Mouse (Mus musculus) erythroblast, adult 5-6 weeks (primary cell): Measurements from ENCODE around the gene Mboat2. TPM values are rescaled to one million over a fixed set of nuclear protein-coding genes. Genes with fewer than 3 reads are reported as not detected.
A peak's percentile ranks its signal among the peaks of the same experiment; 100 is the strongest.

ENCODE experiments used
- ATAC-seq: replicated peaks from 2 replicates; pipeline ENCODE4 v1.8.0; 2016; ENCODE audit warnings: moderate number of reproducible peaks, mild to moderate bottlenecking, moderate TSS enrichment, inconsistent platforms; ENCODE audit not compliant: poor library complexity, low FRiP score, severe bottlenecking
- total RNA-seq, 2 experiments: library from RNA; stranded (forward) in 1 of 2; stranded (reverse) in 1 of 2; fragments of 150-400 nt in 1 of 2; fragments of 200-764, 138-1000 nt in 1 of 2; gene quantifications; 2 replicates each; pipeline versions ENCODE4 v1.2.3 to v1.2.4; 2015 to 2017; ENCODE audit warnings: low replicate concordance in 2 of 2

Mboat2 gene
- total RNA-seq, 2 experiments from 2014 or later, result 15.4 to 28.5 TPM

DNA sequence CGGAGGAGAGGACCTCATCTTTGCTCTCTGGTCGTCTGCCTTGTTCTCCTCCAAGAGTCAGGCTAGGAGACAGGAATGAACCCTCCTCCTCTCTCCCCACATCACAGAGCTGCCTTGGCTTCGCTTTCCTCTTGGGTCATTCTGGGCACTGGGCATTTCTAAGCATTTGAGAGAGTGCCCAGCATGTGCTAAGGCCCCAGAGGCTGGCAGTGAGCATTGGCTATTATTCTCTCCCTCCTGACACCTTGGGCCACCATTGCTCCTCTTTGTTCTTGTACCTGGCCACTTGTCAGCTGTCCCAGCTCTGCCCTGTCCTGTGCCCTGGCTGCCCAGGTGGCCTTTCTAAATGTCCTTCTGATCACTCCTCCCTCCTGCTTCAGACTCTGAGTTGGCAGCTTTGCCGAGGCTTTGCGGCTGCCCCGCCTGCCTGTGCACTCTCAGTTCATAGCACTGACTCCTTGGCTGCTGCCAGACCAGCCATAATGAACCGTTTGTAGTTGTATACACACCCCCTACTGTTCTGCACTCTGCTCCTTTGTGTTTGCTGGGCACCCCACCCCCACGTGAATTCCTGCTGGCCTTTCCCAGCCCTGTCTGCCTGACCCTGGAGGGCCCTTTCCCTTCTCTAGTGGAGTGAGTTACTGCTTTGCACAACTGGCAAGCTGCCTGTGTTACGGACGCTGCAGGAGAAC lies 63.2 kb downstream of the Mboat2 start:
- ATAC-seq, result peak; percentile 47

DNA sequence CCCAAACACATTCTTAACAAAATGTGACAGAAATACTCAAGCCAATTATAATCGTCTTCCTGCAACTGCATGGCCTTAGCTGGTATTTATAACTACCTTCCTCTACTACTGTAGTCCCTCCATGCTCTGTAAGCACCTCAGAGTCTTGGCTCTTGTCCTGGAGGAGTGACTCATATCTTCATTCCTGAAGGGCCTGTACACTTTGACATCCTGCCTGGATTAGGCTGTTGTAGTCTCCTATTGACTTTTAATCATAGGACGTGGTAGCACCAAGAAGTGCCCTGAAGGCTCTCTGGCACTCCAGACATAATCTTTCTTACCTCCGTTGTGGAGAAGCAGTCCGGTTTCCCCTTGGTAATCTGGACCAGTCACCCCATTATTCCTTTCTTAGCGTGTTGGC lies 64.7 kb downstream of the Mboat2 start:
- ATAC-seq, result no peak

DNA sequence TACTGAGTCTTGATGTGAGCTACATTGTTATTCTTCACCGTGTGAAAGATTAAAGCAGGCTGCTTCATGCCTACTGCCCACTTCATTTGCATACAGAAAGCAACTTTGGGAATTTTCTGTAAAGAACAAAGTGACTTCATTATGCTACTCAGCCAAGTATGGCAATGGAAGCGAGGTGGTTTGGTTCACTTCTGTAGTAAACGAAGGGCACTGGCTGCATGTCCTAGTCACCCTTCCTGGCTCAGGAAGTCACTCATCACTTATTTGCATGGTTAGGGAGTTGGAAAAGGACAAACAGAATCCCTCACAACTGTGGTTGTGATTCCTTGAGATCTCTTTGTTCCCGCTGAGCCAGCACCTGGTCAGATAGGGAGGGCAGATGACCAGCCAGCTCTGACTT lies 66.7 kb downstream of the Mboat2 start:
- no peak for ATAC-seq

DNA sequence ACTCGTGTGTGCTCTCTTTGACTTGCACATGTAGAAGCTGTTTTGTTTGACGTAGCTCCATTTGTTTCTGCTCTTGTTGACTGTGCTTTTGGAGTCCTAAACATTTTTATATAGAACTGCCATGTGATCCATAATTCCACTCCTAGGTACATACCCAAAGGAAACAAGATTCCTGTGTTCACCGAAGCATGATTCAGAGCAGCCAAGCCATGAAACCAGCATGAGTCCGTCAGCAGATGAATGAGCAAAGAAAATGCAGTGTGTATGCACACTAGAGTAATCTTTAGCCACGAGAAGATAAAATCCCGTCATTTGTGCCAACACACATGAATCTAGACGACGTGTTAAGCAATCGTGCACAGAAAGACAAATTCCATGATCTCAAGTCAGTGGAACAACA lies 67.5 kb downstream of the Mboat2 start:
- ATAC-seq, result no peak

DNA sequence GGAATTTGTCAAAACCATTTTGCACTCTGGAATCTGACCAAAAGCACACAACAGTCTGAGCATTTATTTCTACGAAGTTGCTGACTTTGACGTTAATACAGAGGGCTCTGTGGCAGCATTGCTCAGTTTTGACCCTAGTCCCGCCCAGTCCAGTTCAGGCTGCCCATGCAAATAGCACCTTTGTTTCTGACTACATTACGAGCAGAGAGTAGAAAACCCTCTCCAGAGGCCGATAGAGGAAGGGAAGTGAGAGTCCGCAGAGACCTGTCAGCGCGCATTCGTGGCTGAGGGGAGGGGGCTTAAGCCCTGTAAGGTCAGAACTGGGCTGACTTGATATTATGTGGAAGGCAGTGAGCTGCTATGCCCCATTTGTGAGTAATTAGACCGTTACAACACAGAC lies 69.0 kb downstream of the Mboat2 start:
- no peak for ATAC-seq

DNA sequence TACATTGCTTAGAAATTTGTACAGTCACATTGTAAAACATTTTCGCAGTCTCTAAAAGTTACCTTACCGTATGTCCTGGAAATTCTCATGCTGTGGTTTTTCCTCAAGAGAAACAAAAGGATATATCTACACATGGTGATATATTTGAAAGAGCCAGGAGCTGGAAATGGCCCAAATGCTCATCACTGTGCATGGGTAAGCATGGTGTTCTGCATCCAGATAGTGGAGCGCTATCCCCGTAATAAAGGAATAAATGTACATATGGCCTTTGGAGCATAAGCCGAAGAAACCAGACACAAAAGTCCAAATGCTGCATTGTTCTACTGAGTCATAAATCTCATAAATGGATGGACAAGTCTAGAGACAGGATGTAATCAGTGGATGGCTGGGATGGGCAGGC lies 72.1 kb downstream of the Mboat2 start:
- ATAC-seq, result no peak

DNA sequence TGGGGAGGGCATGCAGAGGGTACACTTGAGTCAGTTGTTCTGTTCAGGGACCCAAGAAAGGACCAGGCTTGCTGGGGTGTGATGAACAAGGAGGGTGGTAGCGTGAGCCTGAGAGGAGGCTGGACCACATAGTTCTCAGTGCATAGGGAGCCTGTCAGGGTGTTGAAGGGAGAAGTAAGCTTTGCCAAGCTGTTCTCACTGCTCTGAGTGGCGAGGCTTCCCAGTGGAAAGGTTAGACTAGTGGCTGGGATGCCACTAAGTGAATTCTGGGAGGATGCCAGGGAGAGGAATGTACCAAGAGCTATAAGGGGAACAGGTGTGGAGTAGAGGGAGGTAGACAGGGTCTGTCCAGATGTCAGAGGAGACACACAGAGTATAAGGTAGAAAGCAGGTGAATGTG lies 77.2 kb downstream of the Mboat2 start:
- no peak for ATAC-seq

DNA sequence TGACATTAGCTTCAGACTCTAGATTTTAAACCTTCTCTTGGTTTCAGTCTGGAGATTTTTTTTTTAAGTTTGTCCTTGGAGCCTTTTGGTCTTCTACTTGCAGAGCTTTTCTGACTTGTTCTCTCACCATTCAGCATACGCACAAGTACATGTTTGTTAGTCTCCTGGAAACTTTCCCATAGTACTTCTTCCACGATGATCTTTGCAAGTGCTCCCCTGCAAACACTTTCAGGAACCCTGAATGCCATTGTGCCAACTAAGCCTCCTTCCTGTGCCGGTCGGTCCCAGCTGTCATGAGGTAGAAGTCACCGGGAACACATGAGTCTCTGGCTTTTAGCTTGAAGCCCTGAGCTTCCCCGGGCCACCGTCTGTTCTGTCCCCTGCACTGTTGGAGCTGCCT lies 79.0 kb downstream of the Mboat2 start:
- no peak for ATAC-seq

DNA sequence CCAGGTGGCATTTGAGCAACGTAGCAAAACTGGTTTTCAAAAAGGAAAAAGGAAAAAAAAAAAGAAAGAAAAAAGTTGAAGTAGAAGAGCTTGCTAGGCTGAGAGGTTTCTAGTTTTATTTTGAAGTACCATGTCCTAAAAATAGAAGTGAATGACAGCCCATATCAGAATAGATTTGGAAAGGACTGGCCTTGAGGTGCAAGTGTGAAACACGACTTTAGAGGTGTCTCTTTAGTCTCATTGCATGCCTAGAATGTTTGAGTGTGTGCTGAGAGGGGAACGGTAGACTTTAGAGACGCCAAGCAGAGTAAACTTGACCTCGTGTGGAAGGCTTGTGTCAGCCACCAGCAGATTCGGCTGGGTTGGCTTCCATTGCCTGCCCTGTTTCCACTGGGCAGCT lies 81.5 kb downstream of the Mboat2 start:
- no peak for ATAC-seq

DNA sequence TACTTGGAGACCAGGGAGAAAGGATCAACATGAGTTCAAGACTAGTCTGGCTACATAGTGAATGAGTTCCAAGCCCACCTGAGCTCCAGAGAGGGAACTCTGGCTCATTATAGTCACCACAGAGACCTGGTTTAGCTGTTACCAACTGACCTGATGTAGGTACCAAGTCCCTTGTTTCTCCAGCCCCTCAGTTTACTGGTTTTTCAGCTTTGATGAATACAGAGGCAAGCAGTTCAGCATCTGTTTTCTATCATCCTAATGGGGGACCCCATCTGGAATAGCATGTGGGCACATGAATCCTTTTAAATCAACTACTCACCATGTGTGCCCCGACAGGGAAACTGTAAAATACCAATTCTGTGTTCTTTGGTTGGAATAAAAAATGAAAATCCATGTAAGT lies 82.2 kb downstream of the Mboat2 start:
- no peak for ATAC-seq

DNA sequence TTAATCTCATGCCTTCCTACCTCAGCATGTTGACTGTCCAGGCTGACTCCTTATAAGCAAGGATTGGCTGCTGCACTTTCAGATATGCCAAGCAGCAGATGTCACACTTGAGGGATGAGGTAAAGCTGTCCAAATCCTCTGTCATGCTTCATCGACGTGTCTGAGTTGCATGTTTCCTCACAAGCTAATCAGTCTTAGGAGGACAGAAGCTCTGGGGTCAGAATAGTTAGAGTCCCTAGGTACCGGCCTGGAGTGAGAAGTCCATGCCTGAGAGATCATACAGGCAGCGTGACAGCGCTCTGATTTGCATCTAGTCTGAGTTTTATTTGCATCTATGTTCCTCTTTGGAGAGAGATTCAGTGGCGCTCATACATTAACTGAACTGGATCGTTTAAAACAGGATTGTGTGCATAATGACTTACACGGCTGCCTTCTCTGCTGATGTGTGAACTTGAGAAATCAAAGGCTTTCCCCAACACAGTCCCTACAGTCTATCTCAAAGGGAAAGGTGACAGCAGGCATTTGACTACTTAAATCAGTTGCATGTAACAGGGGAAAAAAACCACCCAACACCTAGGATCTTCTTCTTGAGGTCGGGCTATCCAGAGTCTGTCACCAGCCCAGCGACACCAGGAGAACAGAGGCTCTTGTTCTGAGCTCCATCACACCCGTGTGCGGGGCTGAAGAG lies 88.0 kb downstream of the Mboat2 start:
- ATAC-seq, result no peak

DNA sequence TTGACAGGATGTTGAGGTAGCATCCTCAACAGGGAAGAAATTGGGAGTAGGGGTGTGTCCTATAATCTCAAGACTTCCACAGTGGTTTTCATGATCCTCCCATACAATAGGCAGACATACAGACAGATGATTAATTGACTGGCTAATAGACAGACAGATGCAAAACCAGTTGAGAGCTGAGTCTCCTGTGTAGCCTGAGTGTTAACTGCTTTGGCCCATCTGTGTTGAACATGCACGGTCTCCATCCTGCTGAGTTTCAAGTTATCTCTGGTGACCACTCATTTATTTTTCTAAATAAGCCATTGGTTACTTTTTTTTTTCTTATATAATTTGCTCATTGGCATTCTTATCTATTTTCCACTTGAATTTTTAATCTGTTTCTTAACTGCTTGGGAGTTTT lies 90.2 kb downstream of the Mboat2 start:
- ATAC-seq, result no peak

DNA sequence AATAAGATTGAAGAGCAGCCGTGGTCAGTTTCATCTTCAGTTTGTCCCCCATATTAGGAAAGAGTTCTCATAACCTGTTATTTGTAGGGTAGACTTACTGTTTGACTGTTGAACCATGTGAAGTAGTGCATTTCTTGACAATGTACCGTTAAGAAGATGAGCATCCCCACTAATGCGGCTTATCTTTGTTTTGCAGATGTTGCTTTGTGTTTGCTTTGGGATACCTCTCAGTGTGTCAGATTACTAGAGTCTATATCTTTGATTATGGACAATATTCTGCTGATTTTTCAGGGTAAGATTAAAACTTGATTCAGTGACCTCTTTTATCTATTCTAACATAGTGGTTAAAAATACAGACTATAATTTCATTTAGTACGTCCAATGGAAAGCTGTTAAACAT lies 93.3 kb downstream of the Mboat2 start:
- no peak for ATAC-seq

DNA sequence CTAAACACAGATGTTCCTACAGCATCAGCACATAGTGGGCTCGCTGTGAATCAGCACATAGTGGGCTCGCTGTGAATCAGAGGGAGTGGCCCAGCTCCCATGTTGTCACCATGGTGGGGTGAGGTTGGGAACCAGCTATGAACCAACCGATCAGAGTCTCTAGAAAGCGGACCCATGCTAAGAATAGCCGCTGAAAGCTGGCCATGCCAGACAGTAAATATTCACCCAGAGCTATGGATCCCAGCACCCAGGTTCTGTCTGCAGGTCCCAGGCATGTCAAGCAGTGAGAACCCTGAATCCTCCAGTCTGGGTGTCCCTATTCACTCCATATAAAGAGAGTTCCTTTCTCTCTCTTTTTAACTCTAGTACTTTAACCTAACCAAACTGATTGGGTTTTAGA lies 94.6 kb downstream of the Mboat2 start:
- ATAC-seq, result no peak

DNA sequence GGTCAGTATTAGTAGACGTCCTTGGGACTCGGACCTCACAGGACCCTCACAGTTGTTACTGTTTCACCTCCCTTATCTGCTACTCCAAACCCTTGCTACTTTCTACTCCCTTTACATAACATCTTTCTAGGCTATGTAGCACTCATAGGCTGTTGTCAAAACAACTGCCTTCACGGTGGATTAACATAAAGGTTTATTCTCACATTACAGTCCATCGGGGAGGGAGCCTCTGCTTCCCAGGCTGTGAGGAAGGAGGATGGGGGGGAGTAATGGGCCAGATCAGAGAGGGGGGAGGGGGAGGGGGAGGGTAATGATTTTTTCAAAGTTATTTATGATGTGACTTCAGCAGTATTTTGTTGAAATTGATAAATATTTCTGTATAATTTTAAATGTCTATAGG lies 95.0 kb downstream of the Mboat2 start:
- no peak for ATAC-seq

DNA sequence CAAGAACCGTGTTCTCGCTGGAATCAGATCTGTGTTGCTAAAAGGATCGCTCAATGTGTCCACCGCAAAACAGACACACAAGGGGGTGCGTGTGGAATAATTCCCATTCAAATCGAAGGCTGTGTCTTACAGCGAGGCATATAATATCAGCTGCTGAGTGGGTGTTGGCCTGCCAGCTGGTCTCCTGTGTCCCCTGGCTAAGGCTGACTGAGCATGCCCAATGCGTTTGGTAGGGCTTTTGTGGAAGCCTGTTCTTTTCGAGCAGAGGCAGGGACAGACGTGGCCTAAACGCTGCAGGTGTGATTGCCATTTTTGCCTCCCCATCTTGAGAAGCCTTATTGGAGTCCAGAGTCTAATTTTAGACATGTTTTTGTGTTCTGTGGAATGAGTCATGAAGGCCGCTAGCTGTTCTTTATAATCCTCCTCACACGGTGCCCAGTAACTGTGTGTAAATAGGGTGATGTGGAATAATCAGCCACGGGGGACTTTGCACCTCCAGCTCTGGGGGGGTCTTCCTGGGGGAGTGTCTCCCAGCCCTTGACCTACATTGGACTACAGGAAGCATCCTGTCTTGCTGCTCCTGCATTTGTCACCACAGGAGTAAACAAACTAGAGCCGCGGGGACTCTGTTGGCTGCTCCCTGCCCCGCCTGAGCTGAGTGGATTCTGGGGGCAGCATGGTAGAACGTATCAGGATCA lies 97.5 kb downstream of the Mboat2 start:
- ATAC-seq, result no peak

DNA sequence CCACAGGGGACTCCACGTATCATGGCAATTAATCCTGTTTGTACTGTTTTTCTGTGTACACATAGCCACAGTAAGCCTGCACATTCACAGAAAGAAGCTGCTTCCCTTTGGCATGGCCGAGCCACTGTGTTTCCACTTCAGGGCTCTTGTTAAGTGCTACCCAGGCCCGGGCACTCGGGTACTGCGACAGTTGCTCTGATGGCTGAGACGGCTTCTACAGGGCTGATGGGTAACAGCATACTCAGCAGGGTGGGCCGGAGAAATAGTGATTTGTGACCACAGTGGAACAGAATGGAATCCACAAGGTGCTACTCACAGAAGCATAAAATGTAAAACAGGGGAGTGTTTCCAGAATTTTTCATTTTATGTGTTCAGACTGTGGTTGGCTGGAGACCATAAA lies 98.4 kb downstream of the Mboat2 start:
- no peak for ATAC-seq

DNA sequence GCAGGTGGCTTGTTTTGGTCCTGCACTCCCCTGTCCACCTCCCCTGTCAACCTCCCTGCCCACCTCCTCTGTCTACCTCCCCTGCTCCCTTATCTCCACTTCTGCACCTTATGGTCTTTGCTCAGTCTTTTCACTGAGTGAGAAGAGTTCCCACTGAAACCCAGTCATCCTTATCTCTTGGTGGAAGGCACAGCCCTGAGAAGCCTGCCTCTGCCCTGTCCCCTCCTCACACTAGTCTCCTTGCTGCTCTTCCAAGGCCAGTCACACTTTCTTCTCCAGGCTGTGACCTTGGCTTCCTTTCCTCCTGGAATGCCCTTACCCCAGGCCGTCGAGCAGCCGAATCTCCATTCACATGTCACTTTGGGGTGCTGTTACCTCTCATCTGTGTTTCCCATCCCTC lies 100.1 kb downstream of the Mboat2 start:
- peak; percentile 88 for ATAC-seq

DNA sequence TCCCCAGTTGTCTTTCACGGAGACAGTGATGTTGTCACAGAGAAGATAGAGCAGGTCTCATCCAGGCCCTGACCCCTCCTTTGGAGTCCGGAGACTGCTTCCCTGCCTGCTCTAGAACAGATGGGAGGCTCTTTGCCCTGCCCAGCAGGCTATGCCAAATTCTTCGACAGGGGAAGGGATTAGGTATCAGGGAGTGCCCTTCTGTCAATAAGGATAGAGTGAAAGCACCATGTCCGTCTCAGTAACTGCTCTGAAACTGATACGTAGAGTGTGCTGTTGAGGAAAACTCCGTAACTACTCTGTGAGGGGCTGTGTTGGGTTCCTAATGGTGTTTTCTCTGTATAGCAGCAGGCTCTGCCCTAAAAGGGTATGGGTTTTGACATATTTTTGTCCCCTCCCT lies 101.4 kb downstream of the Mboat2 start:
- ATAC-seq, result no peak

DNA sequence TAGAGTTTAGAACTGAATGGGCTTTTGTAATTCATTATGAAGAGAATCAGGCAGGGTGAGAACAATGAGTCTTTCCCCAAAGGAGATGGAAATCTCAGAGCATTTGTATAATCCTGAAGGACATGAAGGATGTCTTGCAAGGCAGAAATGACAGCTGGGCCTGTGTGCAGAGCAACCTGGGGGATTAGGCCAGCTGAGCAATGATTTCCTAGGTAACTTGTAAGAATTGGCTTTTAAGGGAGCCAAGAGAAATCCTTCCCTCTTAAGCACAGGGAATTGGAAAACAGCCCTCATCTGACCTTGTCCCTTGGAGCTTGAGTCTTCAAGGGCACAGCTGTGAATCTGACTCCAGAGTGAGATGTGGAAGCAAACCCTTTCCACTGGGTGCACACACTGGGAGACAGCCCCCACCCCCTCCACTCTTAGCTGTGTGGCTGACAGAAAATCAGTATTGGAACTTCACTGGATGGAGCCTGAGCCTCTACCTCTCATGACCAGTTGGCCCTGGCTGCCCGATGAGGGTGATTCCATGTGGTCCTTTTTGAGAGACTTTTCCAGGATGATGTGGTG lies 102.6 kb downstream of the Mboat2 start:
- no peak for ATAC-seq

DNA sequence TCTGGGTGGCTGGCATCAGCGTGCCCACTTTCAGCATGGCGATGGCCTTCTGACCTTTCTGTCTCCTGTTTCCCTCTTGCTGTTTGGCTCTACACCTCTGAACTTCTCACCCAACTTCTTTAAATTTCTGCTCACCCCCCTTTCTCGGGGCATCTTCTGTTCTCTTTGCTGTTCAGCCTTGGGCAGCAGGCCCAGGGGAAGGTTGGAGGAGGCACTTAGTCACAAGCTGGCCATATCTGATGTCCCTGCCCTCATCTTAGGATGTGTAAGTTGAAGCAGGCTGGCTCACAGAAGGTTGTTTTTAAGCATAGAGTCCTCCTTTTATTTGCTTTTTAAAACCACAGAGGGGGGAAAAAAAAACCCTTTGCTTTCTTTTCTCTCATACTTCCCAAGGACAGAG lies 103.3 kb downstream of the Mboat2 start:
- no peak for ATAC-seq
